Mouse (Mus musculus) heart, adult 2 months (tissue): ENCODE results near the gene Asxl1.

ENCODE experiments used
- CTCF ChIP-seq: fragments of 200-600 bp; IDR thresholded peaks from 2 replicates; pipeline ENCODE4 v1.8.1; 2022; ENCODE audit warnings: antibody characterized with exemption, mild to moderate bottlenecking, moderate library complexity
- EP300 ChIP-seq: fragments of 200-500 bp; IDR thresholded peaks from 2 replicates; pipeline ENCODE4 v1.6.1; 2011; ENCODE audit warnings: low read depth, low read length, control low read depth; ENCODE audit not compliant: insufficient read depth
- POLR2A ChIP-seq: fragments of 200-500 bp; IDR thresholded peaks from 2 replicates; pipeline ENCODE4 v1.6.1; 2011; ENCODE audit warnings: mild to moderate bottlenecking, low read depth, low read length, control low read depth; ENCODE audit not compliant: insufficient read depth

DNA sequence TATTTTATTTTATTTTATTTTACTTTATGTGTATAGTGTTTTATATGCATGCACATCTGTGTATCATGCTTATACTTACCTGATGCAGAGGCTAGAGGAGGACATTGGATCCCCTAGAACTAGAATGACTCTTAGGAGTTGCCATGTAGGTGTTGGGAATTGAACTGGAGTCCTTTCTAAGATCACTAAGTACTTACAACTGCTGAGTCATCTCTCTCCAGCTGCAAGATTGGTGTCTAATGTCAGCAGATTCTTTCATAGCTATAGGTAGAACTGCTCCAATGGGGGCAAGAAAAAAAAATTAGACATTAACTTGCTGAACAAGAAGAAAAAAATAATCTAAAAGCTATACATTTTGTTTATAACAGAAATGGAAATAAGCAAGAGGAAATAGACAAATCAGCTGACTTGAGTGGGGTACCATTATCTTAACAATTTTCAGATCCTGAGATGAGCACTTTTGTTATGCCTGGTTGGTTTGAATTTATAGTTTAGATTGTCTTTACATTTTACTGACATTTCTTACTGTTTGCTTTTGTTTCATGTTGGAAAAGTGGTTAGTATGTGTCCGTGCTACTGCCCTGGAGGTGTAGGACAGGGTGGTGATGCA is 15.6 kb downstream of the Asxl1 start:
- TF ChIP-seq POLR2A: no peak
- no peak for TF ChIP-seq CTCF
- no peak for TF ChIP-seq EP300
